Mouse (Mus musculus) MEL (cell line): ENCODE results near the gene Galnt14.

Experiments
- GABPA ChIP-seq: IDR thresholded peaks from 2 replicates; pipeline ENCODE4 v1.6.1; 2012; ENCODE audit warnings: low read depth, mild to moderate bottlenecking, inconsistent platforms, low read length, improper control_type of control experiment, moderate library complexity
- MXI1 ChIP-seq: IDR thresholded peaks from 2 replicates; pipeline ENCODE4 v1.6.1; 2011; ENCODE audit warnings: mild to moderate bottlenecking, low read depth, low read length, improper control_type of control experiment

DNA sequence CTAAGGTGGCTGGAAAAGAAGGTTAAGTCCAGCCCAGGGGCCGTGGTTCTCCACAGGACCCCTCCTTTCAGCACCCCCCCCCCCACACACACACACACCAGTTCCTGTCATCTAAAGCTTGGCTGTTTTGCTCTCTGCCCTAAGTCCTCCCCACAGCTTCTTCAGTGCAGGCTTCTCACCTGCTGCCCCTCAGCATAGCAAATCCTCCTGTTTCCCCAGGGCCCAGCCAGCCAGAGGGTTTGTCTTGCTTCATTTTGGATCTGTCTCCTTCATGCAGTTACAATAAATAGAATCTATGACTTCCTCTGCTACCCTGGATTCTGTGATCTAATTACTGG, 169.1 kb downstream of the Galnt14 start:
- no peak for TF ChIP-seq GABPA
- no peak for TF ChIP-seq MXI1
